Mouse (Mus musculus) bone marrow macrophage, adult 2 months (primary cell): ENCODE data around the gene Zfp317.

ENCODE experiments used
- CTCF ChIP-seq: IDR thresholded peaks from 2 replicates; pipeline ENCODE4 v1.5.1; 2012; ENCODE audit warnings: low read depth, mild to moderate bottlenecking, low read length, moderate library complexity
- POLR2A ChIP-seq: IDR thresholded peaks from 2 replicates; pipeline ENCODE4 v1.6.1; 2012; ENCODE audit warnings: mild to moderate bottlenecking, low read depth, low read length, borderline replicate concordance

DNA sequence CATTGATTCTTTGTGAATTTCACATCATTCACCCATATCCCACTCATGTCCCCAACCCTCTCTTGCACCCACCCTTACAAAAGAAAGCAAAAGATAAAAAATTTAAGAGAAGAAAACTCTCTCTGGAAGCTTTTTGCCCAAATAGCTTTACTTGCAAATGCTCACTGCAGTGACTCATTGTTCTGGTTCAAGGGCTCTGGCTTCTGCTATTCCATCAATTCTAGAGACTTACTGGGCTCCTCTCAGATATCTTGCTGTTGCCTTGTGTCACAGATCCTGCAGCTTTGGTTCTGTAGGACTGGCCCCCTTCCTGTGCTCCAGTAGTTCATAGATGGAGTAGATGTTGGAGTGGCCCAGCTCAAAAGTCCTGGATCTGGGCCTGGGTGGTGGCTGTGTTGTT is 7.7 kb downstream of the Zfp317 start:
- no peak for TF ChIP-seq CTCF
- TF ChIP-seq POLR2A: no peak
